Mouse (Mus musculus) myocyte (in vitro differentiated cells): ENCODE results near the gene Olfr373.

Experiments used
- E2F4 ChIP-seq: IDR thresholded peaks from one replicate; pipeline ENCODE4 v1.6.1; 2011; ENCODE audit warnings: mild to moderate bottlenecking, control low read depth, moderate library complexity; ENCODE audit not compliant: insufficient read depth
- MAX ChIP-seq: IDR thresholded peaks from one replicate; pipeline ENCODE4 v1.6.1; 2011; ENCODE audit warnings: low read depth, mild to moderate bottlenecking, control low read depth
- POLR2AphosphoS2 ChIP-seq: IDR thresholded peaks from one replicate; pipeline ENCODE4 v1.6.1; 2011; ENCODE audit warnings: low read depth, control low read depth; ENCODE audit not compliant: insufficient read length
- TCF12 ChIP-seq: IDR thresholded peaks from one replicate; pipeline ENCODE4 v1.6.1; 2011; ENCODE audit warnings: mild to moderate bottlenecking, control low read depth; ENCODE audit not compliant: poor library complexity, insufficient read depth, severe bottlenecking

- TF ChIP-seq POLR2AphosphoS2 (peak; percentile 90), TCF12 (no peak), MAX (no peak), E2F4 (no peak)
Observed at GRCm38 (mm10) chr8:72134756-72135445, 51.9 kb downstream of the Olfr373 start, which contains the start of gene Tpm4.
